Mouse (Mus musculus): Measurements from ENCODE around the gene Cenpp. TPM values are rescaled to one million over a fixed set of nuclear protein-coding genes. Genes with fewer than 3 reads are reported as not detected.
A peak's percentile ranks its signal among the peaks of the same experiment; 100 is the strongest.

Gene Cenpp
- polyA plus RNA-seq, 1 experiment = 0.28 TPM

DNA sequence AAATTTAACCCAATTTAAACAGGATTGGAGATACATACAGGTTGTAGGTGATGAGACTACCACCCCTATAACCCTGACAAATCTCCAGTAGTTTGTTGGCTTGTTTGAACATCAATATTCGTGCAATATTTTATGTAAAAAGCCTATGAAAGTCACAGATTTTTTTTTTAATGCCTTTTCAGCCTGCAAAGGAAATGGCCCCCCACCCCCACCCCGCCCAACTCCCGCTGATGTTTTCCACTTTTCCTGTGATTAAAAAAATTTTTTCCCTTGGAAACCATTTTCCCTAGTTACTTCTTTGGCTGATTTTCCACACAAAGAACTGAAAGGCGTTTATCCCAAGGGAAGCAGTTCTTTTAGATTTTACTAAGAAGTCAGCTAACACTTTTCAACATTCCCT lies 148.1 kb downstream of the Cenpp start, which contains the start of gene Ecm2:
Ecm2 (plus strand) TSS at position 301 of the 400 bp plus-strand sequence.
- DNase-seq = no peak

GRCm38 (mm10) chr13:49492376-49493368 lies 159.9 kb downstream of the Cenpp start, which contains the start of gene Tes3-ps:
Gene Tes3-ps, plus strand, starts transcription at chr13:49493318.
- WGBS = 58% methylated on average over 6 of the region's 6 CpGs
- no peak within 1 kb of the TSS for H3K4me3 ChIP-seq (replicated peaks; ENCODE audit: extremely low read depth, low read depth, low read length)
- TF ChIP-seq CTCF (IDR thresholded peaks at IDR 0.05; ENCODE audit: insufficient read depth, low read length) (no peak), POLR2A (IDR thresholded peaks at IDR 0.05; ENCODE audit: borderline replicate concordance, extremely low read depth, low read depth, low read length) (no peak)
- H3K4me1 ChIP-seq (ENCODE audit: control insufficient read depth, insufficient read depth, low read length) = no peaks in the 10 kb centered on the region
- DNase-seq = no peak

More for the DNA sequence above, 148.1 kb downstream of the Cenpp start, which contains the start of gene Ecm2:
- H3K4me3 ChIP-seq (replicated peaks; ENCODE audit: extremely low read depth, low read depth, low read length) = peak within 1 kb of the TSS; percentile 53
- WGBS = 25% methylated on average over 4 of the region's 4 CpGs
- TF ChIP-seq CTCF (IDR thresholded peaks at IDR 0.05; ENCODE audit: insufficient read depth, low read length) (no peak), POLR2A (IDR thresholded peaks at IDR 0.05; ENCODE audit: borderline replicate concordance, extremely low read depth, low read depth, low read length) (no peak)
- H3K4me1 ChIP-seq (ENCODE audit: control insufficient read depth, insufficient read depth, low read length) = no peaks in the 10 kb centered on the region; the same call in none of the 2 replicates

GRCm38 (mm10) chr13:49485388-49485787 lies 167.2 kb downstream of the Cenpp start:
- 80% methylated on average over 5 of the region's 5 CpGs for WGBS
- no peak for DNase-seq
- Histone ChIP-seq H3K4me1 (ENCODE audit: control insufficient read depth, insufficient read depth, low read length) (peaks cover 3% of the 10 kb centered on the region; the same call in 1 of the 2 replicates), H3K4me3 (replicated peaks; ENCODE audit: extremely low read depth, low read depth, low read length) (no peak overlapping the region)
- TF ChIP-seq CTCF (IDR thresholded peaks at IDR 0.05; ENCODE audit: insufficient read depth, low read length) = no peak
- TF ChIP-seq POLR2A (IDR thresholded peaks at IDR 0.05; ENCODE audit: borderline replicate concordance, extremely low read depth, low read depth, low read length) = no peak

- no peak overlapping the region for H3K4me3 ChIP-seq (replicated peaks; ENCODE audit: extremely low read depth, low read depth, low read length)
- peaks cover 8% of the 10 kb centered on the region for H3K4me1 ChIP-seq (ENCODE audit: control insufficient read depth, insufficient read depth, low read length)
- WGBS = 36% methylated on average over 5 of the region's 5 CpGs
- TF ChIP-seq CTCF (IDR thresholded peaks at IDR 0.05; ENCODE audit: insufficient read depth, low read length) (no peak), POLR2A (IDR thresholded peaks at IDR 0.05; ENCODE audit: borderline replicate concordance, extremely low read depth, low read depth, low read length) (no peak)
- DNase-seq = peak; percentile 44
Measured at GRCm38 (mm10) chr13:49480551-49480950, 172.0 kb downstream of the Cenpp start.

DNA sequence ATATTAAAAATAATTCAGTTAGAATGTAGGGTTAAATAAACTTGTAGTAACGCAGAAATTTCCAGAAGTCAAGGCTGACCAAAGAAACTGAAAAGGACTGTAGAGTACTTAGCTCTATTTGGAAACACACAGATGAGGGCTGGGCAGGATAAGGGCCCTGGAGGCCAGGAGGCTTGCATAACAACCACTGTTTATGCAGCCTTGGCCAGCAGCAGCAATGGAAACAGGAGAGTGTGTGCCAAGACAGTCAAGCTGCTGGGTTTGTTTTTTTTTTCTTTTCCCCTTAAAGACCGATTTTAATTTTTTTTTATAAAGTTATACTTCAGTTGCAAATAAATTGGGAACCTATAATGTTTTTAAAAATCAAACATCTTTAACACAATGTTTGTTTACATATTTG lies 172.5 kb downstream of the Cenpp start:
- 8% methylated on average over 2 of the region's 2 CpGs for WGBS

DNA sequence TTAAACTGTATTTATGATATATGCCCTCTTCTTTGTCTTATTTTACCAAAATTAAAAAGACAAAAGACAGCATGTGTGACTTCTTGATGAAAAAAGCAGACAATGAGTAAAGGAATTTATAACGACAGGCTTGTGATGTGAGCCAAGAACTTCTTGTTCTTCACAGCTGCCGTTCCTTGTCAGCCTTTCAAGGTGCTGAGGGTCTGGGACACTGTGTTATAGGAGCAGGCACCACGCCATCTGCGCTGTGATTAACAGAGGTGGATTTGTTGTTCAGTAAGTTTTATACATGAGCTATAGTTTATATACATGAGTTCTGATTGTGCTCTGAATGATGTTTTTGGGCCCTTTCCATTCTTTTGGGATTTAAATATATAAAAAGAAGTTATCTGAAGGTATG lies 173.2 kb downstream of the Cenpp start:
- Histone ChIP-seq H3K4me1 (ENCODE audit: control insufficient read depth, insufficient read depth, low read length) (peaks cover 8% of the 10 kb centered on the region), H3K4me3 (replicated peaks; ENCODE audit: extremely low read depth, low read depth, low read length) (no peak overlapping the region)
- DNase-seq = no peak
- 47% methylated on average over 4 of the region's 4 CpGs for WGBS
- TF ChIP-seq CTCF (IDR thresholded peaks at IDR 0.05; ENCODE audit: insufficient read depth, low read length) = no peak
- TF ChIP-seq POLR2A (IDR thresholded peaks at IDR 0.05; ENCODE audit: borderline replicate concordance, extremely low read depth, low read depth, low read length) = no peak

More for the DNA sequence above, 172.5 kb downstream of the Cenpp start:
- DNase-seq = peak; percentile 73
- Histone ChIP-seq H3K4me1 (ENCODE audit: control insufficient read depth, insufficient read depth, low read length) (peaks cover 8% of the 10 kb centered on the region), H3K4me3 (replicated peaks; ENCODE audit: extremely low read depth, low read depth, low read length) (no peak overlapping the region)
- TF ChIP-seq CTCF (IDR thresholded peaks at IDR 0.05; ENCODE audit: insufficient read depth, low read length) (no peak), POLR2A (IDR thresholded peaks at IDR 0.05; ENCODE audit: borderline replicate concordance, extremely low read depth, low read depth, low read length) (peak; percentile 45; the same call in 1 of the 2 replicates)

- Histone ChIP-seq H3K4me3 (replicated peaks; ENCODE audit: extremely low read depth, low read depth, low read length) (no peak overlapping the region), H3K4me1 (ENCODE audit: control insufficient read depth, insufficient read depth, low read length) (peaks cover 8% of the 10 kb centered on the region)
- TF ChIP-seq POLR2A (IDR thresholded peaks at IDR 0.05; ENCODE audit: borderline replicate concordance, extremely low read depth, low read depth, low read length) (no peak), CTCF (IDR thresholded peaks at IDR 0.05; ENCODE audit: insufficient read depth, low read length) (no peak)
- WGBS = 77% methylated on average over 6 of the region's 6 CpGs
- DNase-seq = no peak
Measured at GRCm38 (mm10) chr13:49478851-49479374, 173.7 kb downstream of the Cenpp start.

- no peak for TF ChIP-seq POLR2A (IDR thresholded peaks at IDR 0.05; ENCODE audit: borderline replicate concordance, extremely low read depth, low read depth, low read length)
- no peak for TF ChIP-seq CTCF (IDR thresholded peaks at IDR 0.05; ENCODE audit: insufficient read depth, low read length)
- Histone ChIP-seq H3K4me3 (replicated peaks; ENCODE audit: extremely low read depth, low read depth, low read length) (no peak overlapping the region), H3K4me1 (ENCODE audit: control insufficient read depth, insufficient read depth, low read length) (peaks cover 8% of the 10 kb centered on the region)
- DNase-seq = no peak
- WGBS = 94% methylated on average over 3 of the region's 3 CpGs
Measured at GRCm38 (mm10) chr13:49477887-49478286, 174.7 kb downstream of the Cenpp start.

DNA sequence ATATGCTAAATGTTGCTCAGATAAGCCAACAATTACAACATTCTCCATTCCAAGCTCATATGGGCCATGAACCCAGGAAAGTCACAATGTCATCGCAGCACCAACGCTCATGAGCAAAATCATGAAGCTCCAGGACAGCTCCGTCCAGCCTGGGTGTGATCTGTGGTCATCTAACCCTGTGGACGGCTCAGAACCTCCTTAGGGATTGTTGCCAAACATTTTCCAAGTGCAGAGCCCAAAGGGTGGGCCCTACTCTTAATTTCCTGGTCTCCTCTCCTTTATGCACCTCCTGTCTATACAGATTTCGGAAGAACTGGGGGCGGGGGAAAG lies 179.9 kb downstream of the Cenpp start:
- Histone ChIP-seq H3K4me1 (ENCODE audit: control insufficient read depth, insufficient read depth, low read length) (peaks cover 14% of the 10 kb centered on the region), H3K4me3 (replicated peaks; ENCODE audit: extremely low read depth, low read depth, low read length) (no peak overlapping the region)
- WGBS = 75% methylated on average over 6 of the region's 6 CpGs
- TF ChIP-seq CTCF (IDR thresholded peaks at IDR 0.05; ENCODE audit: insufficient read depth, low read length) = no peak
- no peak for TF ChIP-seq POLR2A (IDR thresholded peaks at IDR 0.05; ENCODE audit: borderline replicate concordance, extremely low read depth, low read depth, low read length)
- DNase-seq = no peak
